Mouse (Mus musculus) liver (tissue): ENCODE results near the gene Sgsm2.

Source experiments
- DNase-seq: peaks from one replicate; pipeline ENCODE4 v3.0.0-alpha.2; 2020; ENCODE audit warnings: mixed read lengths

The Sgsm2 gene

GRCm38 (mm10) chr11:74896901-74897677 is at the start of gene Sgsm2:
Sgsm2 (minus strand) TSS chr11:74897060.
- peak; percentile 81 for DNase-seq

- DNase-seq, result no peak
Observed at GRCm38 (mm10) chr11:74946348-74946747, 49.5 kb upstream of the Sgsm2 start.

GRCm38 (mm10) chr11:74930391-74930790 is 33.5 kb upstream of the Sgsm2 start:
- DNase-seq, result no peak

GRCm38 (mm10) chr11:74929111-74929510 is 32.3 kb upstream of the Sgsm2 start:
- no peak for DNase-seq

GRCm38 (mm10) chr11:74927236-74927725 is 30.4 kb upstream of the Sgsm2 start:
- no peak for DNase-seq

GRCm38 (mm10) chr11:74926388-74927005 is 29.6 kb upstream of the Sgsm2 start:
- DNase-seq, result peak; percentile 61

- DNase-seq, result peak; percentile 98
Observed at GRCm38 (mm10) chr11:74925577-74926387, 28.9 kb upstream of the Sgsm2 start, which contains the start of the genes Smg6 and Srr. Smg6 (plus strand) TSS chr11:74925823. Srr (minus strand) TSS chr11:74925948.

GRCm38 (mm10) chr11:74924149-74924548 is 27.3 kb upstream of the Sgsm2 start:
- peak; percentile 73 for DNase-seq

GRCm38 (mm10) chr11:74919249-74919648 is 22.4 kb upstream of the Sgsm2 start:
- DNase-seq, result no peak

GRCm38 (mm10) chr11:74912492-74912891 is 15.6 kb upstream of the Sgsm2 start:
- no peak for DNase-seq

GRCm38 (mm10) chr11:74909978-74910377 is 13.1 kb upstream of the Sgsm2 start:
- DNase-seq, result no peak

GRCm38 (mm10) chr11:74908618-74909399 is 11.9 kb upstream of the Sgsm2 start:
- no peak for DNase-seq

GRCm38 (mm10) chr11:74907850-74908249 is 11.0 kb upstream of the Sgsm2 start:
- DNase-seq, result no peak

GRCm38 (mm10) chr11:74902416-74902815 is 5.6 kb upstream of the Sgsm2 start:
- no peak for DNase-seq

GRCm38 (mm10) chr11:74901555-74901954 is 4.7 kb upstream of the Sgsm2 start:
- no peak for DNase-seq

GRCm38 (mm10) chr11:74898517-74898827 is 1.6 kb upstream of the Sgsm2 start:
- DNase-seq, result no peak

GRCm38 (mm10) chr11:74897678-74898516 is 1.0 kb upstream of the Sgsm2 start, which contains the start of gene Tsr1:
Tsr1 (plus strand) TSS chr11:74898071.
- peak; percentile 90 for DNase-seq

GRCm38 (mm10) chr11:74895980-74896900 is 620 bp downstream of the Sgsm2 start:
- peak; percentile 71 for DNase-seq

GRCm38 (mm10) chr11:74894619-74895018 is 2.2 kb downstream of the Sgsm2 start:
- no peak for DNase-seq

- no peak for DNase-seq
Observed at GRCm38 (mm10) chr11:74883098-74883497, 13.8 kb downstream of the Sgsm2 start.
